Mouse (Mus musculus) heart, postnatal 0 days (tissue): ENCODE measurements around the gene Ncbp2. TPM values are rescaled to one million over a fixed set of nuclear protein-coding genes. Genes with fewer than 3 reads are reported as not detected.

Experiments used
- ATAC-seq: fragments of 200-750 bp; cut with Nextera tagmentation; 2 replicates; pipeline ENCODE4 v1.8.0; 2017; ENCODE audit warnings: low read depth, moderate number of reproducible peaks, moderate library complexity; ENCODE audit not compliant: insufficient read depth
- DNase-seq: peaks from one replicate; pipeline ENCODE4 v3.0.0-alpha.2; 2016; ENCODE audit warnings: low spot score
- H3K27ac ChIP-seq: fragments of 300-500 bp; sonication (generic); 2 replicates; pipeline ENCODE4 v1.5.1; 2014; ENCODE audit warnings: low read depth, mild to moderate bottlenecking
- H3K27me3 ChIP-seq: fragments of 300-500 bp; sonication (generic); 2 replicates; pipeline ENCODE4 v1.6.1; 2014; ENCODE audit warnings: low read length, mixed read lengths; ENCODE audit not compliant: control insufficient read depth, insufficient read depth
- H3K36me3 ChIP-seq: fragments of 300-500 bp; sonication (generic); replicated peaks from 2 replicates; pipeline ENCODE4 v1.6.1; 2014; ENCODE audit warnings: low read length, mixed read lengths; ENCODE audit not compliant: control insufficient read depth, insufficient read depth
- H3K4me1 ChIP-seq: fragments of 300-500 bp; sonication (generic); 2 replicates; pipeline ENCODE4 v1.6.1; 2014; ENCODE audit warnings: antibody characterized with exemption; ENCODE audit not compliant: control insufficient read depth, insufficient read depth
- H3K4me2 ChIP-seq: fragments of 300-500 bp; sonication (generic); 2 replicates; pipeline ENCODE4 v1.6.1; 2014; ENCODE audit warnings: low read depth, mild to moderate bottlenecking, low read length, moderate library complexity
- H3K4me3 ChIP-seq: fragments of 300-500 bp; sonication (generic); 2 replicates; pipeline ENCODE4 v1.5.1; 2014; ENCODE audit warnings: low read depth, low read length
- H3K9ac ChIP-seq: fragments of 300-500 bp; sonication (generic); replicated peaks from 2 replicates; pipeline ENCODE4 v1.6.1; 2014; ENCODE audit warnings: low read depth, low read length, mixed read lengths
- H3K9me3 ChIP-seq: fragments of 300-500 bp; sonication (generic); replicated peaks from 2 replicates; pipeline ENCODE4 v1.6.1; 2016; ENCODE audit warnings: low read length; ENCODE audit not compliant: control insufficient read depth
- CTCF ChIP-seq: IDR thresholded peaks from 2 replicates; pipeline ENCODE4 v1.5.1; 2016; ENCODE audit warnings: antibody characterized with exemption, control low read depth, low read depth
- EP300 ChIP-seq: IDR thresholded peaks from 2 replicates; pipeline ENCODE4 v1.6.1; 2016; ENCODE audit warnings: antibody characterized with exemption, low read depth
- WGBS: fragments of 180-500 bp; shearing (Covaris S2); extraction: QIAGEN DNeasy Blood & Tissue Kit; methylation state at CpG from one replicate; pipeline ENCODE4 v1.1.7; 2014; 5-methylcytosine and 5-hydroxymethylcytosine counted together
- polyA plus RNA-seq: library from polyadenylated mRNA; unstranded; fragments of >200 nt; fragmentation: Nextera tagmentation; extraction: Ambion mirVana; gene quantifications from 2 replicates; pipeline ENCODE4 v1.2.1, GENCODE M21; 2015
- total RNA-seq: library from RNA; depleted of rRNA; stranded (reverse); fragments of >200 nt; gene quantifications from 2 replicates; pipeline ENCODE4 v1.2.3, GENCODE M21; 2014; ENCODE audit warnings: low replicate concordance; rRNA removed

Ncbp2 gene
- total RNA-seq (9.9 and 12.0 TPM in 2 replicates), polyA plus RNA-seq (42.1 and 48.0 TPM in 2 replicates)

- peak; percentile 91 for DNase-seq
- under 1% methylated on average over 53 of the region's 55 CpGs for WGBS
- Histone ChIP-seq H3K4me2 (peak within 1 kb of the TSS; percentile 98), H3K27ac (peak within 1 kb of the TSS; percentile 96), H3K27me3 (no peaks in the 10 kb centered on the region), H3K36me3 (peaks cover 14% of the 10 kb centered on the region; the same call in 1 of the 2 replicates), H3K9ac (peak within 1 kb of the TSS; percentile 89), H3K4me1 (peaks cover 23% of the 10 kb centered on the region), H3K4me3 (peak within 1 kb of the TSS; percentile 83), H3K9me3 (no peaks in the 10 kb centered on the region)
- TF ChIP-seq CTCF (no peak), EP300 (peak; percentile 72; the same call in 1 of the 2 replicates)
- ATAC-seq = peak; percentile 91
Observed at GRCm38 (mm10) chr16:31948345-31948774, at the start of gene Ncbp2, which contains the start of gene 0610012G03Rik. Gene Ncbp2 (plus strand): TSS chr16:31948513. Gene 0610012G03Rik (minus strand): TSS chr16:31948494.

- H3K27me3 ChIP-seq = no peaks in the 10 kb centered on the region
- ATAC-seq (no peak), DNase-seq (no peak)
- H3K4me1 ChIP-seq = no peaks in the 10 kb centered on the region
- TF ChIP-seq EP300 = no peak
- no peak for TF ChIP-seq CTCF
- H3K27ac ChIP-seq = no peak overlapping the region
- H3K4me3 ChIP-seq = no peak overlapping the region
- H3K36me3 ChIP-seq = no peaks in the 10 kb centered on the region
- no peak overlapping the region for H3K4me2 ChIP-seq
- no peaks in the 10 kb centered on the region for H3K9me3 ChIP-seq
- H3K9ac ChIP-seq = no peak overlapping the region
- 79% methylated on average over 18 of the region's 18 CpGs for WGBS
Observed at GRCm38 (mm10) chr16:31898546-31899326, 49.6 kb upstream of the Ncbp2 start.

- no peak overlapping the region for H3K4me2 ChIP-seq
- no peak overlapping the region for H3K4me3 ChIP-seq
- DNase-seq = no peak
- TF ChIP-seq CTCF = no peak
- no peak for TF ChIP-seq EP300
- no peaks in the 10 kb centered on the region for H3K4me1 ChIP-seq
- no peaks in the 10 kb centered on the region for H3K27me3 ChIP-seq
- H3K27ac ChIP-seq = no peak overlapping the region
- H3K36me3 ChIP-seq = no peaks in the 10 kb centered on the region
- H3K9ac ChIP-seq = no peak overlapping the region
- ATAC-seq = no peak
- 68% methylated on average over 1 of the region's 1 CpGs for WGBS
- no peaks in the 10 kb centered on the region for H3K9me3 ChIP-seq
Observed at GRCm38 (mm10) chr16:31901886-31902285, 46.4 kb upstream of the Ncbp2 start.

GRCm38 (mm10) chr16:31903239-31903638 lies 45.1 kb upstream of the Ncbp2 start:
- no peaks in the 10 kb centered on the region for H3K36me3 ChIP-seq
- H3K27ac ChIP-seq = no peak overlapping the region
- H3K9me3 ChIP-seq = no peaks in the 10 kb centered on the region
- no peak for ATAC-seq
- H3K4me2 ChIP-seq = no peak overlapping the region
- H3K9ac ChIP-seq = no peak overlapping the region
- H3K4me3 ChIP-seq = no peak overlapping the region
- H3K4me1 ChIP-seq = no peaks in the 10 kb centered on the region
- WGBS = 86% methylated on average over 8 of the region's 8 CpGs
- DNase-seq = no peak
- TF ChIP-seq EP300 = no peak
- no peak for TF ChIP-seq CTCF
- H3K27me3 ChIP-seq = no peaks in the 10 kb centered on the region

GRCm38 (mm10) chr16:31905331-31905730 lies 43.0 kb upstream of the Ncbp2 start:
- Histone ChIP-seq H3K4me2 (no peak overlapping the region), H3K4me3 (no peak overlapping the region), H3K9ac (no peak overlapping the region), H3K27ac (no peak overlapping the region), H3K9me3 (no peaks in the 10 kb centered on the region), H3K27me3 (no peaks in the 10 kb centered on the region), H3K4me1 (no peaks in the 10 kb centered on the region), H3K36me3 (no peaks in the 10 kb centered on the region)
- DNase-seq = no peak
- TF ChIP-seq EP300 (no peak), CTCF (no peak)
- ATAC-seq = no peak
- 71% methylated on average over 4 of the region's 4 CpGs for WGBS
